Mouse (Mus musculus): Measurements from ENCODE around the gene Plekhm1.

Plekhm1 gene

GRCm38 (mm10) chr11:103394025-103394424, 18.5 kb downstream of the Plekhm1 start:
- DNase-seq (ENCODE audit: low read depth), result no peak

GRCm38 (mm10) chr11:103387870-103388526, 24.5 kb downstream of the Plekhm1 start:
- no peak for DNase-seq (ENCODE audit: low read depth)

- no peak for DNase-seq (ENCODE audit: low read depth)
Measured at GRCm38 (mm10) chr11:103386827-103387226, 25.7 kb downstream of the Plekhm1 start.

- peak; percentile 78 for DNase-seq (ENCODE audit: low read depth)
Measured at GRCm38 (mm10) chr11:103381956-103382613, 30.4 kb downstream of the Plekhm1 start.

- DNase-seq (ENCODE audit: low read depth), result no peak
Measured at GRCm38 (mm10) chr11:103381505-103381904, 31.0 kb downstream of the Plekhm1 start.

GRCm38 (mm10) chr11:103380460-103380859, 32.0 kb downstream of the Plekhm1 start:
- no peak for DNase-seq (ENCODE audit: low read depth)

- no peak for DNase-seq (ENCODE audit: low read depth)
Measured at GRCm38 (mm10) chr11:103378341-103378740, 34.1 kb downstream of the Plekhm1 start.

- peak; percentile 28 for DNase-seq (ENCODE audit: low read depth)
Measured at GRCm38 (mm10) chr11:103375772-103376171, 36.7 kb downstream of the Plekhm1 start.

- DNase-seq (ENCODE audit: low read depth), result peak; percentile 53
Measured at GRCm38 (mm10) chr11:103375258-103375657, 37.2 kb downstream of the Plekhm1 start.

- DNase-seq (ENCODE audit: low read depth), result no peak
Measured at GRCm38 (mm10) chr11:103373922-103374321, 38.6 kb downstream of the Plekhm1 start.

GRCm38 (mm10) chr11:103372561-103372960, 39.9 kb downstream of the Plekhm1 start:
- peak; percentile 60 for DNase-seq (ENCODE audit: low read depth)

- peak; percentile 34 for DNase-seq (ENCODE audit: low read depth)
Measured at GRCm38 (mm10) chr11:103372068-103372467, 40.4 kb downstream of the Plekhm1 start.

- DNase-seq (ENCODE audit: low read depth), result no peak
Measured at GRCm38 (mm10) chr11:103371222-103371539, 41.3 kb downstream of the Plekhm1 start.

- DNase-seq (ENCODE audit: low read depth), result no peak
Measured at GRCm38 (mm10) chr11:103370397-103371221, 41.9 kb downstream of the Plekhm1 start.

- no peak for DNase-seq (ENCODE audit: low read depth)
Measured at GRCm38 (mm10) chr11:103365530-103365929, 47.0 kb downstream of the Plekhm1 start.

- no peak for DNase-seq (ENCODE audit: low read depth)
Measured at GRCm38 (mm10) chr11:103365022-103365421, 47.5 kb downstream of the Plekhm1 start.

- DNase-seq (ENCODE audit: low read depth), result no peak
Measured at GRCm38 (mm10) chr11:103364335-103364734, 48.2 kb downstream of the Plekhm1 start.

GRCm38 (mm10) chr11:103363214-103364148, 49.0 kb downstream of the Plekhm1 start, which contains the start of gene Arhgap27:
Arhgap27 (minus strand) TSS chr11:103363692.
- peak; percentile 76 for DNase-seq (ENCODE audit: low read depth)

GRCm38 (mm10) chr11:103362521-103363181, 49.8 kb downstream of the Plekhm1 start:
- no peak for DNase-seq (ENCODE audit: low read depth)

GRCm38 (mm10) chr11:103362054-103362432, 50.4 kb downstream of the Plekhm1 start:
- peak; percentile 60 for DNase-seq (ENCODE audit: low read depth)

GRCm38 (mm10) chr11:103361396-103362053, 51.0 kb downstream of the Plekhm1 start:
- peak; percentile 74 for DNase-seq (ENCODE audit: low read depth)

Measured in induced T-regulatory cell, adult 2 months (primary cell).